Mouse (Mus musculus) erythroblast, adult 5-6 weeks (primary cell): Measurements from ENCODE around the gene Nek4. TPM values are rescaled to one million over a fixed set of nuclear protein-coding genes. Genes with fewer than 3 reads are reported as not detected.

ENCODE experiments used
- total RNA-seq, 2 experiments: library from RNA; stranded (forward) in 1 of 2; stranded (reverse) in 1 of 2; fragments of 150-400 nt in 1 of 2; fragments of 200-764, 138-1000 nt in 1 of 2; gene quantifications; 2 replicates each; pipeline versions ENCODE4 v1.2.3 to v1.2.4; 2015 to 2017; ENCODE audit warnings: low replicate concordance in 2 of 2

Gene Nek4
- total RNA-seq, 2 experiments from 2014 or later, result 0.38 to 4.3 TPM

Other genes starting within 250 kb of the Nek4 start
- gene Sfmbt1, start 236.5 kb upstream of the Nek4 start, total RNA-seq (2015; ENCODE audit: low replicate concordance), result 8.2 and 8.6 TPM in 2 replicates
- gene Sfmbt1, start 236.5 kb upstream of the Nek4 start, total RNA-seq (2017; ENCODE audit: low replicate concordance), result 9.8 and 10.1 TPM in 2 replicates
- 2.1 and 11.3 TPM in 2 replicates for gene Tmem110, start 125.8 kb upstream of the Nek4 start, total RNA-seq (2015; ENCODE audit: low replicate concordance)
- gene Tmem110, start 125.8 kb upstream of the Nek4 start, total RNA-seq (2017; ENCODE audit: low replicate concordance), result 0.98 and 2.2 TPM in 2 replicates
- gene Mustn1, start 72.2 kb upstream of the Nek4 start, total RNA-seq (2015; ENCODE audit: low replicate concordance), result 1.3 TPM in 1 of 2 replicates, not detected in the other
- not detected in 2 replicates for gene Mustn1, start 72.2 kb upstream of the Nek4 start, total RNA-seq (2017; ENCODE audit: low replicate concordance)
- gene Itih4, start 64.9 kb upstream of the Nek4 start, total RNA-seq (2015; ENCODE audit: low replicate concordance), result not detected in 2 replicates
- not detected in 2 replicates for gene Itih4, start 64.9 kb upstream of the Nek4 start, total RNA-seq (2017; ENCODE audit: low replicate concordance)
- not detected in 2 replicates for gene Itih3, start 27.6 kb upstream of the Nek4 start, total RNA-seq (2015; ENCODE audit: low replicate concordance)
- not detected in 2 replicates for gene Itih3, start 27.6 kb upstream of the Nek4 start, total RNA-seq (2017; ENCODE audit: low replicate concordance)
- not detected in 2 replicates for gene Itih1, start 8.1 kb upstream of the Nek4 start, total RNA-seq (2015; ENCODE audit: low replicate concordance)
- not detected in 2 replicates for gene Itih1, start 8.1 kb upstream of the Nek4 start, total RNA-seq (2017; ENCODE audit: low replicate concordance)
- gene Glt8d1, start 50.0 kb downstream of the Nek4 start, total RNA-seq (2015; ENCODE audit: low replicate concordance), result 6.9 and 18.6 TPM in 2 replicates
- 5.8 and 6.3 TPM in 2 replicates for gene Glt8d1, start 50.0 kb downstream of the Nek4 start, total RNA-seq (2017; ENCODE audit: low replicate concordance)
- 64.6 and 77.6 TPM in 2 replicates for gene Spcs1, start 50.3 kb downstream of the Nek4 start, total RNA-seq (2015; ENCODE audit: low replicate concordance)
- gene Spcs1, start 50.3 kb downstream of the Nek4 start, total RNA-seq (2017; ENCODE audit: low replicate concordance), result 28.6 and 29.4 TPM in 2 replicates
- gene Pbrm1, start 67.8 kb downstream of the Nek4 start, total RNA-seq (2015; ENCODE audit: low replicate concordance), result 69.4 and 75.4 TPM in 2 replicates
- 84.8 and 100 TPM in 2 replicates for gene Pbrm1, start 67.8 kb downstream of the Nek4 start, total RNA-seq (2017; ENCODE audit: low replicate concordance)
- 55.4 and 66.3 TPM in 2 replicates for gene Gnl3, start 67.8 kb downstream of the Nek4 start, total RNA-seq (2015; ENCODE audit: low replicate concordance)
- 42.4 and 45.2 TPM in 2 replicates for gene Gnl3, start 67.8 kb downstream of the Nek4 start, total RNA-seq (2017; ENCODE audit: low replicate concordance)
- gene Smim4, start 177.6 kb downstream of the Nek4 start, total RNA-seq (2015; ENCODE audit: low replicate concordance), result 22.8 and 30.9 TPM in 2 replicates
- gene Smim4, start 177.6 kb downstream of the Nek4 start, total RNA-seq (2017; ENCODE audit: low replicate concordance), result 14.7 and 16.2 TPM in 2 replicates
- 12.3 and 18.4 TPM in 2 replicates for gene Nt5dc2, start 179.7 kb downstream of the Nek4 start, total RNA-seq (2015; ENCODE audit: low replicate concordance)
- 5.0 and 30.4 TPM in 2 replicates for gene Nt5dc2, start 179.7 kb downstream of the Nek4 start, total RNA-seq (2017; ENCODE audit: low replicate concordance)
- gene Stab1, start 217.3 kb downstream of the Nek4 start, total RNA-seq (2015; ENCODE audit: low replicate concordance), result not detected in 2 replicates
- 0.70 TPM in 1 of 2 replicates, not detected in the other for gene Stab1, start 217.3 kb downstream of the Nek4 start, total RNA-seq (2017; ENCODE audit: low replicate concordance)